Mouse (Mus musculus) cerebral cortex, adult 2 months (tissue): ENCODE data around the gene Unc5cl.

Source experiments
- WGBS: fragments of 180-500 bp; shearing (Covaris S2); methylation state at CpG from one replicate; pipeline ENCODE4 v1.1.7; 2018; 5-methylcytosine and 5-hydroxymethylcytosine counted together

Gene Unc5cl

DNA sequence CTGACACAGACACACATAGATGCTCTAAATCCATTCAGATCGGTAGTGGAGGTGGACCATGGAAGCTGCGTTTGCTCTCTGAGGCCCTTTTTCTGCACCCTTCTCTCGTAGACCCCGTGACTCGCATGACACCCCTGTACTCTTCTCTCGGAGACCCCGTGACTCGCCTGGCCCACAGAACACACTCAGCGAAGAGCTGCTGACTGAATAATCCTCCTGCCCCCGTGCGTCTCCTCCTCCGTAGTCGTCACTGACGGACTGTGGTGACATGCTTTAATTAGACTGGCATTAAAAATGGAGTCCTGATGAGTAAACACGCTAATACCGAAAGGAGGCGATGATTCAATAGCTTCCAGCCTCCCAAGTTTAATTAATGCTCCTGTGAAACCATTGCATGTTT, 84.6 kb downstream of the Unc5cl start:
- 64% methylated on average over 17 of the region's 17 CpGs for WGBS

DNA sequence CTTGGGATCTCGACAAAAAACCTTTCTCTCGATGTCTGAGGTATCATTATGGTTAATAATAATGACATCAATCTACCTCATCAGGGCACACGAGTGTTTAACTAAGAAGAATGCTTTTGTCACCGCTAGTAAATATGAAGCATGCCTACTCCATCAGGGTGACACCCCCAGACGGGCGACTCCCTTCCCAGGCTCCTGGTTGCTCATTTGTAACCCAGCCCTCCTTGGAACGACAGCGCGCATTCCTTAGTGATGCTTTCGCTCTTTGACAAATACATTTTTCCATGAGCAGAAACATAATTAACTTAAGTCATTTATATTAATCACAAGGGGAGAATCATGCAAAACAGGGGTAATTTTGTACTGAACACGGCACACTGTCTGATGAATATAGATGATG, 88.0 kb downstream of the Unc5cl start:
- WGBS: 45% methylated on average over 11 of the region's 11 CpGs

DNA sequence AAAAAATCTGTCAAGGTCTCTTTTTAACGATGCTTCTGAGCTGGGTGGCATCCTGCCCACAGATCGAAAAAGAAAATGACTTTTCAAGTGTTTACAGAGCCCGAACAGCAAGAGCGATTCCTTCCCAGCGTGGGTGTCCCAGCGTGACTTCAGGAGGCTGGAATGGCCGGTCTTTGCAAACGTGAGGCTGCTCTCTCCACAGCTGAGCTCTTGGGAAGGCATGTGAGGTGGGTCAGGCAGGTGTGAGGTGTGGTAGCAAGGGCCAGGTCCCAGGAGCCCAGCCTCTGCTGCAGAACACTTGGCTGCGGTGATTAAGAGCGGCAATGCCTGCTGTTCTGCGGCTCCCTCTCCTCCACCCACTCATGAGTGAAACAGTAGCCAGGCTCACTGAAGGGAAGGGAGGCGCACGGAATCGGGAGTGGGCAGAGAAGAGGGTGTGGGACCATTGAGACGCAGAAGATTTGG, 88.6 kb downstream of the Unc5cl start:
- WGBS: 25% methylated on average over 15 of the region's 15 CpGs

DNA sequence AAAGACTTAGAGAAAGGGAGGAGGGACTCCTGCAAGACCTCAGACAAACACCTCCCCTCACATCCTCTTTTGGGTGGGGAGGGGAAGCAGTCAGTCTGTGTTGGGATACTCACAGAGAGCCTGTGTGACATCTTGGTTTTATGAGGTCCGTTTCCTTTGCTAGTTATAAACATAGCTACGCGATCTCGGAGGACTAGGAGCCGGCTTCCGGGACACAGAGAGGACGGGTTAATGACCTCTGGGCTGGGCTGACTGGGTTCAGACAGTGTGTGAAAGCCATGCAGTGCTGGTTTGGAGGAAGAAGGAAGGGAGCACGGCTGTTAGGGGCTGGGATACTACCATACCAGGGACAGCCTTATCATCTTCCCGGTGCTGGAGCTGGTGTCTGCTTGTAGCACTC, 90.0 kb downstream of the Unc5cl start:
- 77% methylated on average over 9 of the region's 9 CpGs for WGBS

DNA sequence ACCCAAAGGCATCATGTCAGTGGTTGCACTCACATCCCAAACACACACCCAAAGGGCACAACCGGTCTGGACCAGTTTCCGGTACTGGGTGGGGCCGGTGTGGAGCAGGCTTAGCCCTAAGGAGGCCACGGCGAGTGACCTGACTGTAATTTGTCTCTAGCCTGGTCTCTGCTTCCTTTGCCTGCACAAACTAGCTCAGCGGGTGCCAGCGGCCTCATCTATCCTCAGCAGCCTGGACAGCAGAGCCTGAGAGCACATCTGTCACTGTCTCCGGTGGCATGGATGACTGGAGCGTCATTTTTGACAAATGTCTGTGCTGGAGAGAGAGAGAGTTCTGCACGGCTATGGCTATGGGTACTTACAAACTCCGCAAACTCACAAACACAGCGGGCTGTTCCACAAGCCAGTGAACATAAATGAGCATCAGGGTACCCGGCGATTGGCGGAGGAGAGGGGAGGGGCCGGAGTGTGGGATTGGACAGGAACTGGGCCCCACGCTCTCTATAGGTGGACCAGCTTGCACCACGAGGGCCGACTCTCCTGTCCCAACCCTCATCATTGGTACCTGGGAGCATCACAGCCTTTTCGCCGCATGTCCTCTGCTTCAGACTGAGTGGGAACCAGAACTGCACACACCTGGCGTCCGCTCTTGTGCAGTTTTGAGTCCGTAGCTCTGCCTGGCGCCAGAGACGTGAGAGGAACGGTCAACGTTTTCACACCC, 90.7 kb downstream of the Unc5cl start:
- 64% methylated on average over 28 of the region's 28 CpGs for WGBS

DNA sequence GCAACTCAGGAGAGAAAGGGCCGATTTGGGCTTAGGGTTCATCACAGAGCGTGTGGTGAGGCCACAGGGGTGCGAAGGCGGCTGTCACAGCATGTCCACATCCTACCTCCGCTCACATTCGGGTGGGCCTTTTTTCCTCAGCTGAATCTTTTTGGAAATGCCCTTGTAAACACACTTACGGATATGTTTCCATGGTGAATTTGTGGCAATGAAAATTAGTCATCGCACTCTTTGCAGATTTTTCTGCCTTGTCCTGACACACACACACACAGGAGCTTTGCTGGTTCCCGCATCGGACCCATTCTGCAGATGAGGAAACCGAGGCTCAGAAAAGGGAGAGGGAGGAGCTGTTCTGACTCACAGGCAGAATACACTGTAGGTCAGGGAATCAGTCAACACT, 91.3 kb downstream of the Unc5cl start:
- WGBS: 77% methylated on average over 11 of the region's 11 CpGs

DNA sequence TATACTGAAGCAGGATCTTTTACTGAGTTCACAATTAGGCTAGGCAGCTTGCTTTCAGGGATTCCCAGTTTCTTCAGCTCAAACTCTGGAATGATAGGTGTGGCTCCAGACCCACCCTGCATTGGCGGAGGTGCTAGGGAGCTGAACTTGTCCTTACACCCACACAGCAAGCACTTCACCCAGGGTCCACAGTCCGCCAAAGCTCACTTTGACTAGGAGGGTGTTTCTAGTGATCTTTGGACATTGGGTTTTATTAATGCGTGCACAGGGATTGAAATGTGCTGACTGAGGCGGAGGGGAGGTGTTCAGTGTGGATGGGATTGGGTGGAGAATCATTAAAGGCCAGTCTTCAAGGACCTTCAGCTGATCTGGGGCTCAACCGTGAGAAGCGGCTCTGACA, 93.0 kb downstream of the Unc5cl start:
- WGBS: 92% methylated on average over 6 of the region's 6 CpGs

DNA sequence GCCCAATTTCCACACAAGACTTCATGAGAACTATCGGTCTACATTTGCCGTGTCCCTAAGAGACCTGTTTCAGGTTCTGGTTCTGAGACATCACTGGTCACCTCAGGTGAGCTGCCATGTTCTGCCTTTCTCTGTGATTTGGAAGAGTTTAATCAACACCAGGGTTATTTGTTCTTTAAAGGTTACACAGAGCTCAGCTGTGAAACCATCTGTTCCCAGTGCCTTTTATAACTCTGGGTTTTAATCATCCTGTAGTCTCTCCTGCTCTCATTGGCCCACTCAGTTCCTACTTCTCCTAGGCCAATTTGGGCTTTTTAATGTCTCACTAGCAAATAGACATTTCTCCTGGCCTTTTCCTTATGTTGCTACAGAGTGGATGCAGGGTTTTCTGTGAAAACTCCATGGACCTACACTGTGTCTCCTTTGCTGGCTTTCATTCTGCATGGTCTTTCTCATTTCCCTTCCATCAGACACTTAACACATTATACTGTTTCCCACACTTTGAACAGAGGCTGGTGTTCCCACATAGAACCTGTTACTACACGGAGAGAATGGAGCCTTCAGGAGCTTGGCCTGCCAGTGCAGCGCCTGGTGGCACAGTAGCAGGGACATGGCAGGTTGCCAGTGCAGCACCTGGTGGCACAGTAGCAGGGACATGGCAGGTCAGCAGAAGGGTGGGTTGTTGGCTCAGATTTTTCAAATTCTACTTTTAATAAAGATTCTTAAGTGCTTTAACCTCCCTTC, 97.3 kb downstream of the Unc5cl start:
- WGBS: 54% methylated on average over 4 of the region's 4 CpGs

DNA sequence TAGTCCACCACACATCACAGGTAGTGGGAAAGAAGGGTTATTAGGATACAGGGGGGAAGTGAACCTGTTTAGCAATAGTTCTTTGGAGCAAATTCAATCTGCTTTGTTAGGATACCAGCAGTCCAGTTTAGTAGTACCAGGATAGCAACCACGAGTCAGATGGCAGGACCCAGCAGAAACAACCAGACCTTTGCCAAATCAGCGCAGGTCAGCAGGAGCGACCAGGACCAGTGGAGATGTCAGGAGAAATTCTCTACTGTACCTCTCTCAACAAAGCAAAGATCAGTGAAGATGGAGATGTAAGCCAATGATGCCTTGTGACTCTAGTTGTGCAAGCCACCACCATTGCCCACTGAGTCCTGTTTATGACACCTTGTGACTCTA, 97.8 kb downstream of the Unc5cl start:
- WGBS: 88% methylated on average over 3 of the region's 3 CpGs

DNA sequence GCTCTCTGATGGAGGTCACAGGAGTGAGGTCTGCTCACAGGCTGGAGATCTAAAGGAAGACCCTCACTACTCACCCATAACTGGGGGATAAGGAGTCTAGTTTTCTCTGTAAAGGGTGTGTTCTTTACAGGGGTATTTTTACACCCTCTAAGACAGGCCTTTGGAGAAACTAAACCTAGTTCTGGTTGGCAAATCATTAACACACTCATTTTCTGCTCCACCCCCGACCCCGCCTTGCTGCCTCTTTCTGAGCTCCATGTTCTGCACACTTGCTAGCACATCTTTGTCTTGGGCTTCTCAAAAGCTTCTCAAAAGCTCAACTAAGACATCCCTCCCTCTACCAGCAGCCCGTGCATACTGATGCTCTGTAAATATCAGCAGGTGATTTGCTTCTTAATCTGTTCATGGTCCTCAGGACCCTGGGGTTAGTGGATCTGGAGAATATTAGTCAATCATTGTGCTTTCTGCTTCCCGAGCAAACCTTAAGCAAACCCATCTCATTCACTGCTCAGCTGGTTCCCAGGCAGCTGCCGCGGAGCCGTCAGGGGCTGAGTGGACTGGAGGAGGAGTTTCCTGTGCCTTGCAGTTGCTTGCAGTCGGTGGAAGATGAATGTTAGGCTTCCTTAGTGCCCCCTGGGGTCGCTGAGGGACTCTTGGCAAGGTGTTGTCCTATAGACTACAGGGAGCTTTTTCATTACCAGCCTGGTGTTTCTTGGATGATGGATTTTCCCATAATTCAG, 101.7 kb downstream of the Unc5cl start:
- 45% methylated on average over 9 of the region's 9 CpGs for WGBS

DNA sequence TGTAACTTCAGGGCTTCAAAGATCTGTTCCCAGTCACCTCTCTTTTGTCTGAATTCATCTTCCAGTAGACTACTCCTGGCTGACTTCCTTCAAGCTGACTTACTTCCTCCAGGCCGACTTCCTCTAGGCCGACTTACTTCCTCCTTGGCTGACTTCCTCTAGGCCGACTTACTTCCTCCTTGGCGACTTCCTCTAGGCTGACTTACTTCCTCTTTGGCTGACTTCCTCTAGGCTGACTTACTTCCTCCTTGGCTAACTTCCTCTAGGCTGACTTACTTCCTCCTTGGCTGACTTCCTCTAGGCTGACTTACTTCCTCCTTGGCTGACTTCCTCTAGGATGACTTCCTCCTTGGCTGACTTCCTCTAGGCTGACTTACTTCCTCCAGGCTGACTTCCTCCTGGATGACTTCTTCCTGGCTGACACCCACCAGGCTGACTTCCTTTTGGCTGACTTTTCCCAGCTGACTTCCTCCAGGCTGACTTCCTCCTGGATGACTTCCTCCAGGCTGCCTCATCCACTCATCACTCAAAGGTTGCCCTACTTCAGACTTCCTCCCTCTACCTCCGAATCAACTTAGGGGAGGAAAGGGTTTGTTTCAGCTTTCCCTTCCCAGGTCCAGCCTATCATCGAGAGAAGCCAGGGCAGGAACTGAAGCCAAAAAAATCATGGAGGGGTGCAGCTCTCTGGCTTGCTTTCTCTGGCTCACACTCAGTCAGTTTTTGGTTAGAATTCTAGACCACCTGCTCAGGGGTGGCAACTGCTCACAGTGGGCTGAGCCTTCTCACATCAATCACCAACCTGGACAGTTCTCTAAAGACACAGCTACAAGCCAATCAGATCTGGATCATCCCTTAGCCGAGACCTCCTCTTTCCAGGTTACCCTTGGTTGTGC, 103.4 kb downstream of the Unc5cl start:
- WGBS: 80% methylated on average over 7 of the region's 7 CpGs

DNA sequence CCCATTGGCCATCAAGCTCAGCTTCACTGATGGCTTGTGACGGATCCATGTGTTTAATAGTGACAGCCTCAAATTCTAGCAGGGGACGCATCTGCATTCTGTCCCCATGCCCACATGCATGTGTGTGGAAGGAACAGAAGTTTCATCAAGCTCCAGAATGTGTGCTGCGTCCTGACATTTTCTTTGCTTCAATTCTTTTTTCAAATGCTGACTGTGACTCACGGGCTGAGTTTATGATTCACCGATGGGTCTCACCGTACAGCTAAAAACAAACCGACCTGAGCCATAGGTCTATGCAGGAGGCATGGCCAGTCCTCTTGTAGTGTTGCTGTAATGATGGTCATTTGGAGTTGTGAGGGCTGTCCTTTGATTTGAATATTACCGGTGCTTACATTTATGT, 110.2 kb downstream of the Unc5cl start:
- WGBS: 60% methylated on average over 8 of the region's 8 CpGs

DNA sequence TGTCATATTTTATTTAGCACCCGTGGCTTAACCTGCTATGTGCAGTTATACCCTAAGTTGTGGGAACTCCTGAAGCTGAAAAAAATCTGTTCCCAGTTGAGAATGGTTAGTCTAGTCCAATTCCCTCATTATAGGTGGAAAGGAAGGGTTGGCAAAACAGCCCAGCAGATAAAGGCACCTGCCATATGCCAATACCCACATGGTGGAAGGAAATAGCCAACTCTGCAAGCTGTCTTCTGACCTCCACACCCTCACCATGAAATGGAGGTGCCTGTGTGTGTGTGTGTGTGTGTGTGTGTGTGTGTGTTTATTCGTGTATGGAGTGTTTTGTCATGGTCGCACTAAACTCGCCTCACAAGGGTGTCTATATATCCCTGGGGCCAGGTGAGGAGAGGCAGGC, 115.0 kb downstream of the Unc5cl start:
- 91% methylated on average over 4 of the region's 4 CpGs for WGBS

DNA sequence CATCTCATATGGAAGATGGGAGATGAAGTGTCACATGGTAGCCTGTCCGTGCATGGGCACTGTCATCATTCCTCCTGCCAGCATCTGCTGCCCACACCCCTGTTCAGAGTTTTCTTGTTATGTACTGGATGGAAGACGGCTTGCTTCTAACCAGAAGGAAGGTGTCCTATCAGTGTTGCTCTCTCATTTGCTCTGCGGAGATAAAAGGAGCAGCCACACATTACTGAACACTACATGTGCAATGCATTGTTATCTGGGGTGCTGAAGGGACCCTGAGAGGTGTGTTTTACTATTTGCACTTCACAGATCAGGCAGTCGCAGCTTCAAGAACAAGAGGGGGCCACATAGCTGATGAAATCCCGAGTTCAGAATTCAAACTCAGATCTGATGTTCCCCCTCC, 126.5 kb downstream of the Unc5cl start:
- 90% methylated on average over 5 of the region's 5 CpGs for WGBS

DNA sequence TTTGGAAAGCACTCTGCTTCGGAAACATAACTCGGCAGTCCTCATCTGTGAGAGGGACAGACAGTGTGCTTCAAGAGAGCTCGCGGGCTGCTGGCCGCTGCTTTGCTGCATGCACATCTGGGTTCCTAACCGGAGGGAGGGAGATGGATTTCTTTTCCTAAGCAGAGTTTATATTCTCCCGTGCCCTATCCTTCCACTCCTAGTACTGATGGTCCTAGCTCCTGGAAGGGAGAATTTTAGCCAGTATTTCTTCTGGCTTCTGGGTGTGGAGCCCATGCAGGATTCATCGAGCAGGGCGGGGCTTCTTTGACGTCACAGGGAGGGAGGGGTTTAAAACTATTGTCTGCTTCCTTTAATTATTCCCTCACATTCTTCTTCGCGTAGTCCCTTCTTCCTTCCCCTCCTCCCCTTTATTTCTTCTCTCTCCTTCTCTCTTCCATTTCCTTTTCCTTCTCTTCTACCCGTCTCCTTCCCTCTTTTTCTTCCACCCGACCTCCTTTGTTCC, 127.8 kb downstream of the Unc5cl start:
- WGBS: 54% methylated on average over 14 of the region's 14 CpGs

DNA sequence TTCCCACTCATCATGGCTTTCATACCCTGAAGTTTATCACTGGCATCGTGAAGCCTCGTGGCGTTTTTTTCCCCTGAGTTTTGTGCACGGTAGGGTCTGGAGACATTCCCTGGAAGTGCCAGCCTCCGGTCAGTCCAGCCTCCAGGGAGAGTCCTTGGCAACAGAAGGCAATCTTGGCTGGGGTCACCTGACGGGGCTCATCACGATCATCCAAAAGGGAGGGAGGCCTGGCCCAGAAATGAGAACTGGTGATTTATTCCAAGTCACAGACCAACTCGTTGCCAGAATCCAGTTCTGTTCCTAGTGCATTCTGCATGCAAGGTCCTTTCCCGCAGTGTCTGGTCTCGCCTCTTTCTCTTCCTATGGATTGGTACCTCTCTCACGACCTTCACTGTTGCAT, 128.7 kb downstream of the Unc5cl start:
- 74% methylated on average over 11 of the region's 11 CpGs for WGBS

DNA sequence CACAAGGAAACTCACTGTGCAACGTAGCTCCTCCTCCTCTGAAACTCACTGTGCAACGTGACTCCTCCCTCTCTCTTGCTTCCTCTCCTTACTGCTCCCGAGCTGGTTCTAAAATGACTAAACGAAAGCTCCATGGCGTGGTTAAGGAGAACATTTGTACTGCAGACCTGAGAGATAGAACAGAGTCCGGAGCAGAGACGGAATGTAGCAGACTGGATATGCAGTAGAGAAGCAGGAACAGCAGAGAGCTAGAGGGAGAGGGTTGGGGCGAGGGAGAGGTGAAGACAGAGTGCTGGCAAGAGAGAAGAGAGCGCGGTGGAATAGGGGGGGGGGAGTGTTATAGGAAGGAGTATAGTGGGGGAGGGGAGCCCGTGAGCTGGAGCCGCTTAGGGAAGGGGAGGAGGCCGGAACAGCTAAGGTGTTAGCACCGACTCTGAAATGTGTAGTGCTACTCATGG, 131.2 kb downstream of the Unc5cl start:
- 5% methylated on average over 14 of the region's 14 CpGs for WGBS

DNA sequence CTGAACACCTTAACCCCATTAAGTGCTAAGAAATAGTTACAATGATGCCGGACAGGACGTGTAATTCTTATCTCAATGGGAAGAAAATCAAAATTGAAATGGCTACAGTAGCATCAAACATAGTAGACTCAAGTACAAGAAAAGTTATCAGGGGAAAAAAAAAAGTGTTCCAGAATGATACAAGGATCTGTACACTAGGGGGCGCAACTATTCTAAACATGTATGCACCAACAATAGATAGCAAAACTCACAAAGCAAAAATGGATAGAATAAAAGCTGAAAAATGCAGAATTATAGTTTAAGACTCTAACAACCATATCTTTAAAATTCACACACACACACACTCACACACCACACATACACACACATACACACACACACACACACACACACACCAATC, 134.0 kb downstream of the Unc5cl start:
- 65% methylated on average over 3 of the region's 3 CpGs for WGBS
